Mouse (Mus musculus): ENCODE results near the gene 4933434E20Rik. TPM values are rescaled to one million over a fixed set of nuclear protein-coding genes. Genes with fewer than 3 reads are reported as not detected.

The 4933434E20Rik gene
- polyA plus RNA-seq, 1 experiment from 2014 or later = 205 TPM

DNA sequence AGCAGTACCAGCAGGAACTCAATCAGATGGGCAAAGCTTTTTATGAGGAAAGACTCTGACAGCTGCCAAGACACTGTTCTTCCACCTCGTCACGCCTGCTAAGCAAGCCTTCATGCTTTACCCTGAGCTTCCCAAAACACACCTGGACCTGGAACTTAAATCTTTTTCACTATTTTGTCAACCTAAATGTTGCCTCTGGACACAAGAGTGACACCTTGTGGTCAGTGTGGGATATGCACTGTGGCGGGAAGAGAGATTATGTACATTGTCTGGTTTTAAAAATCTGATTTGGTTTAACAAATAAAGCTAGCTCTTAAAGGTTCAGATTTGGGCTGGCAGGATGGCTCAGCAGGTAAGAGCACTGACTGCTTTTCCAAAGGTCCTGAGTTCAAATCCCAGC is 14.1 kb downstream of the 4933434E20Rik start:
- 62% methylated on average over 3 of the region's 3 CpGs for WGBS
- H3K27ac ChIP-seq (replicated peaks) = no peak overlapping the region

DNA sequence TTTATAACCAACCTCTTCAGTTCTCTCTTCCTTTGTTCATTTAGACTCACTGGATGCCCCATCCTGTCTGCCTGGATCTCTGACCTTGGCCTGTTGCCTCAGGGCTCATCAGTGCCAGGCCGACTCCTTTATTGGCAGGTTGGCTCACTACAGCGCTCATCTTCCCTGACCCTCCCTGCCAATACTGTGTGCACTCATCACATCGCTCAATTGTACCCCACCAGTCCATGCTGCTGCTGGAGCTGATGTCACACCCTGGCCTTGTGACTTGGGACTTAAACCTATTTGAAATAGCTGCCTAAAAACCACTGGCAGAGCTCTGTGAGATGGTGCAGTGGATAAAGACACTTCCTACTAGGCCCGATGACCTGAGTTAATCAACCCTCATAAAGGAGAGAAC is 16.4 kb downstream of the 4933434E20Rik start:
- Histone ChIP-seq H3K27ac (replicated peaks) (no peak overlapping the region), H3K9me3 (no peaks in the 10 kb centered on the region), H3K4me2 (no peak overlapping the region), H3K9ac (no peak overlapping the region), H3K27me3 (no peaks in the 10 kb centered on the region), H3K4me1 (replicated peaks) (no peaks in the 10 kb centered on the region), H3K4me3 (no peak overlapping the region), H3K36me3 (peaks cover 12% of the 10 kb centered on the region)
- 91% methylated on average over 4 of the region's 4 CpGs for WGBS
- ATAC-seq (ENCODE audit: low FRiP score, low read depth) = no peak

More for the DNA sequence above, 14.1 kb downstream of the 4933434E20Rik start:
- Histone ChIP-seq H3K4me3 (no peak overlapping the region), H3K9ac (no peak overlapping the region), H3K36me3 (peaks cover 33% of the 10 kb centered on the region), H3K4me2 (no peak overlapping the region), H3K4me1 (replicated peaks) (no peaks in the 10 kb centered on the region), H3K9me3 (no peaks in the 10 kb centered on the region), H3K27me3 (no peaks in the 10 kb centered on the region)
- no peak for ATAC-seq (ENCODE audit: low FRiP score, low read depth)

GRCm38 (mm10) chr3:90069688-90070087 is 18.3 kb downstream of the 4933434E20Rik start:
- H3K4me2 ChIP-seq = no peak overlapping the region
- WGBS = 80% methylated on average over 7 of the region's 7 CpGs
- no peaks in the 10 kb centered on the region for H3K27me3 ChIP-seq
- no peaks in the 10 kb centered on the region for H3K4me1 ChIP-seq (replicated peaks)
- H3K9me3 ChIP-seq = no peaks in the 10 kb centered on the region
- no peak overlapping the region for H3K9ac ChIP-seq
- no peak overlapping the region for H3K4me3 ChIP-seq
- H3K27ac ChIP-seq (replicated peaks) = no peak overlapping the region
- no peak for ATAC-seq (ENCODE audit: low FRiP score, low read depth)
- H3K36me3 ChIP-seq = no peaks in the 10 kb centered on the region

GRCm38 (mm10) chr3:90072294-90072693 is 20.9 kb downstream of the 4933434E20Rik start, which contains the start of gene Tpm3:
Gene Tpm3, plus strand, starts transcription at chr3:90072649.
- Histone ChIP-seq H3K4me3 (no peak within 1 kb of the TSS), H3K4me2 (no peak within 1 kb of the TSS), H3K9ac (no peak within 1 kb of the TSS), H3K9me3 (no peaks in the 10 kb centered on the region), H3K27me3 (no peaks in the 10 kb centered on the region), H3K36me3 (no peaks in the 10 kb centered on the region), H3K27ac (replicated peaks) (no peak within 1 kb of the TSS), H3K4me1 (replicated peaks) (peaks cover 5% of the 10 kb centered on the region)
- WGBS = 69% methylated on average over 4 of the region's 4 CpGs
- ATAC-seq (ENCODE audit: low FRiP score, low read depth) = no peak

GRCm38 (mm10) chr3:90076921-90077716 is 25.7 kb downstream of the 4933434E20Rik start:
- Histone ChIP-seq H3K36me3 (no peaks in the 10 kb centered on the region), H3K9me3 (no peaks in the 10 kb centered on the region), H3K27me3 (no peaks in the 10 kb centered on the region), H3K4me3 (no peak overlapping the region), H3K27ac (replicated peaks) (no peak overlapping the region), H3K9ac (no peak overlapping the region), H3K4me1 (replicated peaks) (peaks cover 27% of the 10 kb centered on the region), H3K4me2 (peak overlapping the region; percentile 43)
- 10% methylated on average over 5 of the region's 5 CpGs for WGBS
- ATAC-seq (ENCODE audit: low FRiP score, low read depth) = no peak

DNA sequence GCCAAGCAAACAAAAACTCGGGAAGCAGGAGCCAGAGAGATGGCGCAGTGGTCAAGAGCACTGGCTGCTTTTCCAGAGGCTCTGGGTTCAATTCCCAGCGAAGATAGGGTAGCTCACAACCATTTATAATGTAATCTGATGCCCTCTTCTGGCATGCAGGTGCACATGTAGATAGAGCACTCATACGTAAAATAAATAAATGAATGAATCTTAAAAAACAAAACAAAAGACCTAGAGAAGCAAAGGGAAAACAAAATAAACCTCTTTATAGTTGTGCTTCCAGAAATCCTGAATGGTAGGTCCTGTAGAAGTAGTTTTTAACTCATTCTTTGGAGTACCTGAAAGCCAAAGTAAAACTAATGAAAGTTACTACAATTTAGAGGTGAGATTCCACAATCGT is 26.8 kb downstream of the 4933434E20Rik start:
- H3K4me3 ChIP-seq = no peak overlapping the region
- H3K27me3 ChIP-seq = no peaks in the 10 kb centered on the region
- 60% methylated on average over 5 of the region's 5 CpGs for WGBS
- no peak for ATAC-seq (ENCODE audit: low FRiP score, low read depth)
- peaks cover 38% of the 10 kb centered on the region for H3K4me1 ChIP-seq (replicated peaks)
- H3K9ac ChIP-seq = no peak overlapping the region
- no peaks in the 10 kb centered on the region for H3K9me3 ChIP-seq
- no peaks in the 10 kb centered on the region for H3K36me3 ChIP-seq
- H3K4me2 ChIP-seq = no peak overlapping the region
- H3K27ac ChIP-seq (replicated peaks) = no peak overlapping the region

GRCm38 (mm10) chr3:90079133-90079762 is 27.8 kb downstream of the 4933434E20Rik start:
- H3K9me3 ChIP-seq = no peaks in the 10 kb centered on the region
- H3K9ac ChIP-seq = peak overlapping the region; percentile 95
- peak overlapping the region; percentile 95 for H3K27ac ChIP-seq (replicated peaks)
- no peaks in the 10 kb centered on the region for H3K27me3 ChIP-seq
- peak overlapping the region; percentile 97 for H3K4me3 ChIP-seq
- ATAC-seq (ENCODE audit: low FRiP score, low read depth) = peak; percentile 95
- H3K4me1 ChIP-seq (replicated peaks) = peaks cover 48% of the 10 kb centered on the region
- peak overlapping the region; percentile 71 for H3K4me2 ChIP-seq
- WGBS = under 1% methylated on average over 33 of the region's 33 CpGs
- H3K36me3 ChIP-seq = no peaks in the 10 kb centered on the region

DNA sequence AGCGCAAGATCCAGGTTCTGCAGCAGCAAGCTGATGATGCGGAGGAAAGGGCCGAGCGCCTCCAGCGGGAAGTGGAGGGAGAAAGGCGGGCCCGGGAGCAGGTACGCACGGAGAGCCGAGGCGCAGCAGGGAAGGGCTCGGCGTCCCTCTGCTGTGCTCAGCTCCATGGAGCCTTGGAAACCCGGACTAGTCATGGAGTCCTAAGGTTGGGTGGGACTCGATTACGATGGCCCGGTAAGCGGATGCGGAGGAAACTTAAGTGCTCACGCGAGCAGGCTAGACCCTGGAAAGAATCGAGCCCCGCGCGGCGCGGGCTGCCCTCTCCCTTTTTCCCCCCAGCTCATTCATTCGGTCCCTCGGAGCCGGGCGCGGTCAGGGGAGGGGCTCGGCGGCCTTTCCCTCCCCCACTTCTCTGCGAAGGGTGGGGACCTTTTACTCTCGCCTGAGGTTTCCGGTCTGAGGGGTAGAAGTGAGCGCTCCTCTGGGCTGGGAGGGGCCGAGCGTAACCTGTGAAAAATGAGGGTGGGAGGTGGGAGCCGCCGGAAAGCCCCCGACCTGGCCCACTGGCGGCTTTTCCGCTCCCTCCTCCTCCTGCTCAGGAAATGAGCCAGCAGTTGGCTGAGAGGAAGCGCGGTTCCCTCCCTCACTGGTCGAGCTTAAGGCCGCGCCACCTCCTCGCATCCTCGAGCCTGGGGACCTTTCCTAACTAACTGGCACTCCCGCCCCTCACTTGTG is 28.5 kb downstream of the 4933434E20Rik start:
- peak overlapping the region; percentile 97 for H3K4me3 ChIP-seq
- H3K9me3 ChIP-seq = no peaks in the 10 kb centered on the region
- H3K4me2 ChIP-seq = peak overlapping the region; percentile 71
- no peaks in the 10 kb centered on the region for H3K36me3 ChIP-seq
- peak overlapping the region; percentile 95 for H3K27ac ChIP-seq (replicated peaks)
- peak overlapping the region; percentile 95 for H3K9ac ChIP-seq
- under 1% methylated on average over 53 of the region's 53 CpGs for WGBS
- H3K27me3 ChIP-seq = no peaks in the 10 kb centered on the region
- peak; percentile 76 for ATAC-seq (ENCODE audit: low FRiP score, low read depth)
- H3K4me1 ChIP-seq (replicated peaks) = peaks cover 55% of the 10 kb centered on the region

DNA sequence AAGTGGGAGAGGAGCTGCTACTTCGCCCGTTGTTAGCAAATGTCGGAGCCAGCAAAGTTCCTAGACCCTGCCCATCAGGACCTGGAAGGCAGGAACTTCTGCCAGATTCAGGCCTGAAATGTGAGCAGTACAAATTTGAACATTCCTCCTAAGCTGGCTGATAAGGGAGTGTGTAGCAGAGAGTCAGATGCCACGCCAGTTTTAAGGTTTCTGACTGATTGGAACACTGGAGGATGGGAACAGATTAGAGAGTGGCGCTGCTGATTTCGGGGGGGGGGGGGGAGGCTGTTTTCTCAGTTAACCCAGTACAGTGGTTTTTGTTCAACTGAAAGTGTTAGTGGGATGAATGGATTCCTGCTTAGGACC is 29.0 kb downstream of the 4933434E20Rik start:
- Histone ChIP-seq H3K27me3 (no peaks in the 10 kb centered on the region), H3K4me3 (peak overlapping the region; percentile 97), H3K27ac (replicated peaks) (peak overlapping the region; percentile 95), H3K36me3 (no peaks in the 10 kb centered on the region), H3K4me2 (peak overlapping the region; percentile 71), H3K9me3 (no peaks in the 10 kb centered on the region), H3K9ac (peak overlapping the region; percentile 95), H3K4me1 (replicated peaks) (peaks cover 60% of the 10 kb centered on the region)
- no peak for ATAC-seq (ENCODE audit: low FRiP score, low read depth)
- WGBS = 3% methylated on average over 6 of the region's 6 CpGs

DNA sequence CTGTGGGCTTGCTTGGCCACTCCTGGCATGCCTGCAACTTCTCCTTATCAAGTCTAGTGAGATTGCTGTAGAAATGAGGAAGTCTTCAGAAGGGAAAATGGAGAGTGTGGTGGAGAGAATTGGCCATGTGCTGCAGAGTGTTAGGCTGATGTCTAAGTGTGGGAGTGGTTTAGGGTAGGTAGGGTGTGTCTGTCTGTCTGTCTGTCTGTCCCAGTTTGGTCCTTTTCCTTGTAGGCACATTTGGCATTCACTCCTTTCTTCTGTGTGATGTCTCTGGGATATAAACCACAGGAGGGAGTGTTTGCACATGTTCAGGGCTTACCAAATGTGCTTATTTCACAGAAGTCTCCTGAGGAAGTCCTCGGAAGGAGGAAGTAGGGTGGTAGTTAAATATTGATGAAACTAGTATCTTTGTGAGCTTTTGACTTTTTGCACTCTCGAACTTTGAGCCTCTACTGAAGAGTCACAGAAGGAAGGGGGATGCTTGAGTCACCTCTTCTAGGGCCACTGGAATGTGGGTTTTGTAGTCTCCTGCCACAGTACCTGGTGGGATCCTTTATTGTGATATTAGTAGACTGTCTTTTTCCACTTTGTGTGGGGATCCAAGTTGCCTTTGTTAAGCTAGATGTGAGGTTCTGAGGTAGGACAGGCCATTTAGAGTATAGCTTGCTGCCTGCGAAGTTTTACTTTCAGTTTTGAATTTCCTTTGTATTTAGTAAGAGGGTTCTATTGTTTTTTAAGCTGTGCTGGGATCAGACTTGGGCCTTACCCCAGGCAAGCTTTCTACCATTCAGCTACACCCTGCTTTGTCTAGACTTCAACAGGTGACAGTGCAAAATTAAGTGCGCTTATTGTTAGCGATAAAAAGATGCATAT is 30.2 kb downstream of the 4933434E20Rik start:
- Histone ChIP-seq H3K4me2 (peak overlapping the region; percentile 71), H3K27me3 (no peaks in the 10 kb centered on the region), H3K27ac (replicated peaks) (no peak overlapping the region), H3K4me1 (replicated peaks) (peaks cover 60% of the 10 kb centered on the region), H3K9ac (no peak overlapping the region), H3K4me3 (peak overlapping the region; percentile 11), H3K9me3 (no peaks in the 10 kb centered on the region), H3K36me3 (no peaks in the 10 kb centered on the region)
- 80% methylated on average over 5 of the region's 5 CpGs for WGBS
- no peak for ATAC-seq (ENCODE audit: low FRiP score, low read depth)

DNA sequence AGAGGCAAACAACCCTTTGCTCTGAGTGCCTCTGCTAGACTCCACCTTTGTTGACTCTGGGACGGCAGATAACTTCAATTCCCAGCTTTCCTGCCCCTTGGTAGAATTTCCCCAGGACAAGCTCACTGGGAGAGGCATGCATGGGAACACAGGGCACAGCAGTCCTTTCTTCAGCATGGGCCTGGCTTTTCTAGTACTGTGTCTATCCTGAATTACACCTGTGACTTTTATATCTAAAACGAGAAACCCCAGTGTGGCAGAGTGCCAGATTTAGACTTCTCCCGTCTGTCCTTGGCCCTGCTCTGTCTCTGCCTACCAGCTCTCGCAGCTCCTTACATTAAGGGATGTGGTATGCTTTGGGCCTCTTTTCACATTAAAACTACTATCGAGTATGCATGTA is 31.6 kb downstream of the 4933434E20Rik start:
- Histone ChIP-seq H3K36me3 (peaks cover 11% of the 10 kb centered on the region), H3K27ac (replicated peaks) (peak overlapping the region; percentile 54; the same call in 1 of the 2 replicates), H3K4me3 (no peak overlapping the region), H3K4me1 (replicated peaks) (peaks cover 54% of the 10 kb centered on the region), H3K4me2 (peak overlapping the region; percentile 0; the same call in 1 of the 2 replicates), H3K27me3 (no peaks in the 10 kb centered on the region), H3K9ac (no peak overlapping the region), H3K9me3 (no peaks in the 10 kb centered on the region)
- no peak for ATAC-seq (ENCODE audit: low FRiP score, low read depth)
- 54% methylated on average over 5 of the region's 5 CpGs for WGBS
